Mouse (Mus musculus) urinary bladder, postnatal 14 days (tissue): ENCODE data around the gene 9130019O22Rik.

Source experiments
- DNase-seq: peaks from one replicate; pipeline ENCODE4 v3.0.0; 2021; ENCODE audit warnings: low spot score

9130019O22Rik gene

DNA sequence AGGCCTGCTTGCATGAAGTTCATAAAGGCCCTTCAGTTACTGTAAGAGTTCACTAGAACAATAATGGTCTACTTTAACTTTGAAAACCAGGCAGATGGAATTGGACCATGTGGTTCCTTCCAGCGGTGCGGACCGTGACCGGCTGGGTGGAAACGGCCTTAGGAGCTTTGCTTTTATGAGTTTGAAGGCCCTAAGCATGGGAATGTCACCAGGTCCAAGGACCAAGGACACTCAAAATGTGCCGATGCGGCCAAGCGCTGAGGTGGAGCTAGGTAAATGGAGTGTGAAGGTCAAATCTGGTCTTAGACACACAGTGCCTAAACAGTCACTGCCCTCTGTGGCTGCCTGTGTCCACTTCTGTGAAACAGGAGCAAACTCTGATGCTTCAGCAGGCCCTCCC lies 45.6 kb downstream of the 9130019O22Rik start:
- DNase-seq: no peak

DNA sequence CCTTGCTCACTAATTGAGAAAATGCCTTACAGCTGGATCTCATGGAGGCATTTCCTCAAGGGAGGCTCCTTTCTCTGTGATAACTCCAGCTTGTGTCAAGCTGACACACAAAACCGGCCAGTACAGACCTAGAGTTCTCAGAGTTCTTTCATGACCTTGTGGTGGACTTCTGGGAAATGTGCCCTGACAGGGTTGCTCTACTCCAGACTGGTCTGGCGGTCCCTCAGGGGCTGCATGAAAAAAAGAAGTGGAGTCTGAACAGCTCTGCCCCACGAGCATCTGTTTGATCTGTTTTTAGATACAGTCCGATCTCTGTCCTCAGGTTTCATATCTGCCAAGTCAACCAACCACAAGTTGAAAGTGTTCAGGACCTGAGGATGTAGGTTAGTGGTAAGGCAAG lies 49.3 kb downstream of the 9130019O22Rik start:
- DNase-seq: no peak

DNA sequence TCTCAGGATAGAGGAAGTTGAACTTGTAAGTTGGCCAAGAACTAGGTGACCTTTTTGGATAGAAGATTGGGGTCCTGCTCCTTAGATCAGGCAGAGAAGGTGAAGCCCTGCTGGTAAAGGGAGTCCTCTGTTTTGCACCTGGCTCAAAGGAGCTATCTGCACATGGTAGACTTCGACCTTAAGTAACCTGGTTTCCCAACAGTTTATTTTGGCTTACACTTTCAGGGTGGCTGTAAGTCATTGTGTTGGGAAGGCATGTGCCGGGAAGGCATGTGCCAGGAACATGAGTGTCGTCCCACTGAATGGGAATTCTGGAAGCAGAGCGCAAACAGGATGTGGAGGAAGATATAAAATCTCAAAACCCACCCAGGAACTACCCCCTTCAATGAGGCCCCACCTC lies 51.4 kb downstream of the 9130019O22Rik start:
- DNase-seq: no peak

DNA sequence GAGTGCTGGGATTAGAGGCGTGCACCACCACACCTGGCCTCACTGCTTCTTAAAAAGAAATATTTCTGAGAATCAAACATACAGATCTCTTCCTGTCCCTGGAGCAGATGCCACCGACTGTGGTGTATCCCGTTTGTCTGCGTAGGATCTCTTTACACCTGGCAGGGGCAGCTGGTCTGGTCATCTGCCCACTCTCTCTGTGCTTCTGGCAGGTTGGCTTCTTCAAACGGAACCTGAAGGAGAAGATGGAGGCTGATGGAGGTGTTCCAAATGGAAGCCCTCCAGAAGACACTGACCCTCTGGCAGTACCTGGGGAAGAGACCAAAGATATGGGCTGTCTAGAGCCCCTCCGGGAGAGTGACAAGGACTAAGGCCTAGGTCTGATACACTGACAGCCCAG lies 53.7 kb downstream of the 9130019O22Rik start:
- no peak for DNase-seq
